Mouse (Mus musculus) limb, embryonic 10.5 days (tissue): ENCODE measurements at regions not wholly inside any gene's neighbourhood (a gene's known extent, or its start where the extent isn't known, plus 50 kb on each side); places are given as distances from the start of the nearest gene placed in this dataset.

Experiments used
- DNase-seq: peaks from one replicate; pipeline ENCODE4 v3.0.0-alpha.2; 2017; ENCODE audit warnings: low spot score
- H3K27ac ChIP-seq: fragments of 300-500 bp; sonication (generic); 2 replicates; pipeline ENCODE4 v1.5.1; 2016; ENCODE audit warnings: mild to moderate bottlenecking
- H3K27me3 ChIP-seq: fragments of 300-500 bp; sonication (generic); 2 replicates; pipeline ENCODE4 v1.6.1; 2016; ENCODE audit warnings: low read depth, mild to moderate bottlenecking; ENCODE audit not compliant: poor library complexity, severe bottlenecking
- H3K36me3 ChIP-seq: fragments of 300-500 bp; sonication (generic); 2 replicates; pipeline ENCODE4 v1.6.1; 2016; ENCODE audit warnings: mild to moderate bottlenecking, moderate library complexity
- H3K4me1 ChIP-seq: fragments of 300-500 bp; sonication (generic); 2 replicates; pipeline ENCODE4 v1.6.1; 2016
- H3K4me3 ChIP-seq: fragments of 300-500 bp; sonication (generic); 2 replicates; pipeline ENCODE4 v1.5.1; 2016; ENCODE audit warnings: mild to moderate bottlenecking, moderate library complexity
- H3K9me3 ChIP-seq: fragments of 300-500 bp; sonication (generic); replicated peaks from 2 replicates; pipeline ENCODE4 v1.6.1; 2016; ENCODE audit warnings: mild to moderate bottlenecking
- WGBS: fragments of 180-500 bp; shearing (Covaris S2); methylation state at CpG from one replicate; pipeline ENCODE4 v1.1.7; 2016; 5-methylcytosine and 5-hydroxymethylcytosine counted together

- no peaks in the 10 kb centered on the region for H3K4me1 ChIP-seq
- H3K36me3 ChIP-seq, result no peaks in the 10 kb centered on the region
- no peak overlapping the region for H3K27ac ChIP-seq
- no peaks in the 10 kb centered on the region for H3K9me3 ChIP-seq
- 86% methylated on average over 6 of the region's 6 CpGs for WGBS
- no peak overlapping the region for H3K4me3 ChIP-seq
- DNase-seq, result no peak
- no peaks in the 10 kb centered on the region for H3K27me3 ChIP-seq
Observed at GRCm38 (mm10) chr5:43160140-43160539, 72.8 kb upstream of the Cpeb2 start.

GRCm38 (mm10) chr5:43181475-43181874, 51.5 kb upstream of the Cpeb2 start:
- no peaks in the 10 kb centered on the region for H3K27me3 ChIP-seq
- WGBS, result 90% methylated on average over 8 of the region's 8 CpGs
- H3K9me3 ChIP-seq, result no peaks in the 10 kb centered on the region
- H3K4me1 ChIP-seq, result no peaks in the 10 kb centered on the region
- DNase-seq, result no peak
- H3K4me3 ChIP-seq, result no peak overlapping the region
- H3K36me3 ChIP-seq, result no peaks in the 10 kb centered on the region
- H3K27ac ChIP-seq, result no peak overlapping the region
